Mouse (Mus musculus): ENCODE measurements at regions not wholly inside any gene's neighbourhood (a gene's known extent, or its start where the extent isn't known, plus 50 kb on each side); places are given as distances from the start of the nearest gene placed in this dataset.

- Histone ChIP-seq H3K9ac (no peak overlapping the region), H3K4me2 (no peak overlapping the region), H3K4me3 (no peak overlapping the region), H3K9me3 (no peaks in the 10 kb centered on the region), H3K27ac (no peak overlapping the region), H3K36me3 (no peaks in the 10 kb centered on the region), H3K27me3 (no peaks in the 10 kb centered on the region), H3K4me1 (peaks cover 7% of the 10 kb centered on the region; the same call in 1 of the 2 replicates)
- no peak for ATAC-seq (ENCODE audit: borderline replicate concordance, extremely low read depth, low FRiP score, low TSS enrichment)
- WGBS, result 57% methylated on average over 10 of the region's 10 CpGs
These were observed 194.7 kb upstream of the Pabpc6 start for GRCm38 (mm10) chr17:9864254-9864653.

DNA sequence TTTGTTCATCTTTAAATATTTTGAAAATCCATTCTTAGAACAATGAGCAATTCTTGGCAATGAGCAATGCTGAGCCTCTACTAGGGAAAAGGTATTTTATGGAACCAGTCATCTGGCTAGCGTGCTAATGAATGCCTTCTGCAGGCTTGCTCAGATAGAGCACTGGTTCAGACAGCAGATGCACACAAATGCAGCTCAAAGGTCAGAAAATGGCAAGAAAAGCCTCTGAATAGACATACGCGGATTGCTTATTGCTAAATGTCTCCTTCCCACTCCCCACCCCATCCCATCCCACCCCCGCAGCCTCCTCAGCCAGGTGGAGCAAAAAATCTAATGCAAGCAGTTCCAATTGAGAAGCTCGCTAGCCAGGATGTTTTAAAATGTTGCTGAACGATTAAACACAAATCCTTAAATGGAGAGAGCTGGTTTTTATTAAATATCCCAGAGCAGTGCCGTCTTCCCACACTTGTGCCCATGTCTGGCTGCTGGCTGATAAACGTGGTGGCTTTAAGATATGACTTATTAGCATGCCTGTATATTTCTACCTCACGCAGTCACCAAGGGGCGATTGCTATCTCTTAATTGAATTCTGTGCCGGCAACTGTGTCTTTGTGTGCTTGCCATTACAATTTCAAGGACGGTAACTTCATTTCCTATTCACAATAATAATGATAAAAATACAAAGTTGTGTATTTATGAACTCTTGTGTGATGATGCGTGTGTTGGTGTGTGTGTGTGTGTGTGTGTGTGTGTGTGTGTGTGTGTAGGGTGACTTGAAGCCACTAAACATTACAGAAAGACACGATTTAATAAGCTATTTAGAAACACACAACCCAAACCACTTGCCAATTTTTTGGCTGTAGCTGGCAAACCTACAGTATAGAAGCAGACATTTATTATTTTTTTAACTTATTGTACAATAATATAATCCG, 192.7 kb upstream of the Pabpc6 start:
- H3K9me3 ChIP-seq, result no peaks in the 10 kb centered on the region
- no peak overlapping the region for H3K9ac ChIP-seq
- H3K27ac ChIP-seq, result no peak overlapping the region
- H3K36me3 ChIP-seq, result no peaks in the 10 kb centered on the region
- no peak for ATAC-seq (ENCODE audit: borderline replicate concordance, extremely low read depth, low FRiP score, low TSS enrichment)
- H3K4me1 ChIP-seq, result no peaks in the 10 kb centered on the region
- H3K4me2 ChIP-seq, result no peak overlapping the region
- 63% methylated on average over 15 of the region's 15 CpGs for WGBS
- H3K4me3 ChIP-seq, result no peak overlapping the region
- no peaks in the 10 kb centered on the region for H3K27me3 ChIP-seq

- Histone ChIP-seq H3K9me3 (no peaks in the 10 kb centered on the region), H3K27me3 (no peaks in the 10 kb centered on the region), H3K36me3 (no peaks in the 10 kb centered on the region), H3K9ac (no peak overlapping the region), H3K4me2 (no peak overlapping the region), H3K4me3 (no peak overlapping the region), H3K4me1 (no peaks in the 10 kb centered on the region), H3K27ac (no peak overlapping the region)
- ATAC-seq (ENCODE audit: borderline replicate concordance, extremely low read depth, low FRiP score, low TSS enrichment), result no peak
- 67% methylated on average over 6 of the region's 6 CpGs for WGBS
These were observed 191.8 kb upstream of the Pabpc6 start for GRCm38 (mm10) chr17:9861346-9861745.

DNA sequence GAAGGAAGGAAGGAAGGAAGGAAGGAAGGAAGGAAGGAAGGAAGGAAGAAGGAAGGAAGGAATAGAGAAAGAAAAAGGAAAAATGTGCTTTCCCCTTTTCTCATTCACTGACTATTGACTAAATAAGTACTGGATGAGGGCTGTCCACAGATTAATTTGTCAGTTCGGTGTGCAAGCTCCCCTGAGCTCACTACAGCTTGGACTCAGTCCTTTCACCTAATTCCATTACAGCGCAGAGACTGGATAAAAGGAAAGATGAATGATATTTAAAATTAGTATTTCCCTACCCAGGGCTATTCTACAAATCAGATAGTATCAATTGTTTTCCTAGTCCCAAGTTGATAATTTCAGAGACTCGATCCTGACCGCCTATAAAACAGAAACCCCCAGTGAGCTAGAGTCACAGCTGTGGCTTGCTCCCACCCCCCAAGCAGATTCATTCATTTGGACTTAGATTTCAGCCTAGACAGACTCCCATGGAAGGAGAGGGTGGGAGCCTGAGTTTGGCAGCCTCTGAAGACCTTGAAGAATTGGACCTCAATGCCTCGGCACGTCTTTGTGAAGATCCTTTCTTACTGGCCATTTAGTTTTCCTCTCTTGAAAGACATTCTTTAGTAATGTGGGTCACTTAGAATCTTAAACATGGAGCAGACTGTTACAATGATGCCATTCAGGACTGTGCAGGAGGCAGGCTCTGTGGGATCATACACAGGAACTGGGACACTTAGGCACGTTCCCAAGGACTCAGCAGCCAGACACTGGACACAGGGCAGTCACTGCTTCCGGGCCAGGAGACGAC, 179.2 kb upstream of the Pabpc6 start:
- H3K9me3 ChIP-seq, result no peaks in the 10 kb centered on the region
- H3K4me2 ChIP-seq, result no peak overlapping the region
- H3K36me3 ChIP-seq, result no peaks in the 10 kb centered on the region
- WGBS, result 68% methylated on average over 9 of the region's 9 CpGs
- no peak overlapping the region for H3K4me3 ChIP-seq
- H3K27me3 ChIP-seq, result no peaks in the 10 kb centered on the region
- H3K27ac ChIP-seq, result no peak overlapping the region
- no peak overlapping the region for H3K9ac ChIP-seq
- H3K4me1 ChIP-seq, result peaks cover 6% of the 10 kb centered on the region; the same call in 1 of the 2 replicates
- no peak for ATAC-seq (ENCODE audit: borderline replicate concordance, extremely low read depth, low FRiP score, low TSS enrichment)

GRCm38 (mm10) chr17:9845451-9846075, 176.0 kb upstream of the Pabpc6 start:
- no peaks in the 10 kb centered on the region for H3K36me3 ChIP-seq
- no peak for ATAC-seq (ENCODE audit: borderline replicate concordance, extremely low read depth, low FRiP score, low TSS enrichment)
- no peak overlapping the region for H3K27ac ChIP-seq
- H3K4me1 ChIP-seq, result peaks cover 6% of the 10 kb centered on the region; the same call in 1 of the 2 replicates
- no peak overlapping the region for H3K4me3 ChIP-seq
- no peaks in the 10 kb centered on the region for H3K9me3 ChIP-seq
- H3K4me2 ChIP-seq, result no peak overlapping the region
- no peak overlapping the region for H3K9ac ChIP-seq
- H3K27me3 ChIP-seq, result no peaks in the 10 kb centered on the region
- WGBS, result 58% methylated on average over 4 of the region's 4 CpGs

DNA sequence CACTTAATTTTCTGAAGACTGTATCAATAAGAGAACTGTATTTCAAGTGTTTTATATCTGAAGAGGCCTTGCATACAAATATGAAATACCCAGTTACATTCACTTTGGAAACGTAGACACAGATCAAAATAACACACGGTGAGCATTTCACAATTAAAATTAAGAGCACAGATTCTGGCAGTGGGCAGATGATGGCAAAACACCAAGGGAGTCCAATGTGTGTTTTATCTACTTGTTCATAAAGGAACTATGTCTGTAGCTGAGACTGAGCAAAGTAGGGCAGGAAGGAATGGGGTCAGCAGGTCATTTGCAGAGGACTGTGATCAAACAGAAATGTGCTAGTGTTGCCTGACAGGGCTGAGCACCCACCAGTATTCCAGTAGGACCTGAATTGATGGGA, 171.6 kb upstream of the Pabpc6 start:
- H3K4me2 ChIP-seq, result no peak overlapping the region
- no peak overlapping the region for H3K27ac ChIP-seq
- WGBS, result 46% methylated on average over 2 of the region's 2 CpGs

DNA sequence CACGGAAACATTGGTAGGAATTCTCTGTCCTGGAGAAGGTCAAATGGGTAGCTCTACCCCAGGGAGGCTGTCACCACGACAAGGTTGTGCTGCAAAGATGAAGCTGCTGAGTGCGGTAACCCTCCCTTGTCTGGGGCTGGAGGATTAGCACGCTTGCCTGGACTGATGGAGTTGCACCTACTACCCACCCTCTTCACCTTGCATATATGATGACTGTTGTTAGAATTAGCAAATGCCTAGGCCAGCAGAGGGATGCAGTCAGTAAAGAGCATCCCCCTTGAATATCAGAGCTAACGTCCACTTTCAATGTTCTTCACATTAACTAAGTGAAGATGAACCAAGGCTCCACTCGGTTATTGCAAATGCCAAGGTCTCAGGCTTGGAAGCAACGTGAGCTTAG, 169.7 kb upstream of the Pabpc6 start:
- Histone ChIP-seq H3K4me3 (no peak overlapping the region), H3K4me2 (no peak overlapping the region), H3K27ac (no peak overlapping the region), H3K36me3 (no peaks in the 10 kb centered on the region), H3K27me3 (no peaks in the 10 kb centered on the region), H3K9ac (no peak overlapping the region), H3K4me1 (no peaks in the 10 kb centered on the region), H3K9me3 (no peaks in the 10 kb centered on the region)
- no peak for ATAC-seq (ENCODE audit: borderline replicate concordance, extremely low read depth, low FRiP score, low TSS enrichment)
- WGBS, result 78% methylated on average over 7 of the region's 7 CpGs

More for the DNA sequence above, 171.6 kb upstream of the Pabpc6 start:
- no peak overlapping the region for H3K4me3 ChIP-seq
- no peaks in the 10 kb centered on the region for H3K27me3 ChIP-seq
- no peak overlapping the region for H3K9ac ChIP-seq
- no peaks in the 10 kb centered on the region for H3K9me3 ChIP-seq
- peaks cover 6% of the 10 kb centered on the region; the same call in 1 of the 2 replicates for H3K4me1 ChIP-seq
- ATAC-seq (ENCODE audit: borderline replicate concordance, extremely low read depth, low FRiP score, low TSS enrichment), result no peak
- no peaks in the 10 kb centered on the region for H3K36me3 ChIP-seq

DNA sequence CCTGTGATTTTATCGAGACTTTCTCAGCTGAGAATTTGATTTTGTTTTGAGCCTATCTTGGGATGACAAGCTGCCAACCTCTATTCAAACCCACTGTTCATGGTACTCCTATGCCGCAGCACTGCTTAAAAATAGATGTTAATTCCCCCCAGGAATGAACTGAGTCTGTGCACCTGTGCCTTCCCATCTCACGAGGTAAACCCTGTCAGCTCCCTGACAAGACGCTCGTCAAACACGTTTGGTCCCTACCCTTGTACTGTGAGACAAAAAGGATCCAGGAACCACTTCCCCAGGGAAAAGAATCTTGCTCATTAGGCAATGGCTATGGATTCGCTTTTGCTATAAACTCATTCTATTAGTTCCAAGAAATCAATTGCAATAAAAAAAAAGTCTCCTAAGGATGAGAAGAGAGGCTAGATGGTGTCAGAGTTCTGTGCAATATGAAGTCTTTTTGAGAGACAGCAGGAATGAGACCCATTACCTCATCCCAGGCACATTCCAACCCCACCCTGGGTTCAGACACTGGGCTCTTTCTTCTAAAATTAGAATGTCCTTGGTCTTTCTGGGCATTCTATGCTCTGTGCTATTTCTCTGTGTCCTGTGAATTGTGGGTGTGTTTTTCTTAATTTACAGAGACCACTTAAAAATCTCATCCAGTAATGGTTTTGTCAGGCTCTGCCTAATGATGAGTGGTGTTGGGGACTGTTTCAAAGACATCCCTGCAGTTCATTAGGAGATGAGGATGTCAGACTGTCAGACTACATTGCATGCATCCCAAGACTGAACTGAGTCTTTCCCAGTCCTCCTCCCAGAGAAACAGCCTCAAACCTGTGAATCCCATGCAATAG, 167.7 kb upstream of the Pabpc6 start:
- Histone ChIP-seq H3K4me1 (no peaks in the 10 kb centered on the region), H3K27me3 (no peaks in the 10 kb centered on the region), H3K4me3 (no peak overlapping the region), H3K27ac (no peak overlapping the region), H3K36me3 (no peaks in the 10 kb centered on the region), H3K4me2 (no peak overlapping the region), H3K9ac (no peak overlapping the region), H3K9me3 (no peaks in the 10 kb centered on the region)
- no peak for ATAC-seq (ENCODE audit: borderline replicate concordance, extremely low read depth, low FRiP score, low TSS enrichment)
- WGBS, result 71% methylated on average over 7 of the region's 7 CpGs

DNA sequence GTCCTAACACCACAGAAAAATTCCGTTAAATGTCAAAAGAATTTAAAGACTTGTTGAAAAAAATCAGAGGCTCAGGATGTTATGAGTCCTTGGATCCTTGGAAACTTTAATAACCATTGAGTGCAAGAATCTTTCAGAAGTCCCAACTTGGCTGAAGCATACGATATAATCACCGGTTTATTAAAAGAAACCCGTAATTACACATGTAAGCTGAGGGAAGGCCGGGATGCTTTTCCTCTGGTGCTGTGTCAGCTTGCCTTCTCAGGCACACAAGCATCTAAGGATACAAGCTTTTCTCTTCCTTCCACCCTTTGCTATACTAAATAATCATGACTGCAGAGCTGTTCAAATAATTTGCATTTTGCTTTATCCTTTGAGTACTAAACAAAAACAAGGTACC, 160.4 kb upstream of the Pabpc6 start:
- no peak overlapping the region for H3K27ac ChIP-seq
- H3K27me3 ChIP-seq, result no peaks in the 10 kb centered on the region
- no peaks in the 10 kb centered on the region for H3K4me1 ChIP-seq
- no peak overlapping the region for H3K9ac ChIP-seq
- no peak for ATAC-seq (ENCODE audit: borderline replicate concordance, extremely low read depth, low FRiP score, low TSS enrichment)
- no peaks in the 10 kb centered on the region for H3K9me3 ChIP-seq
- no peak overlapping the region for H3K4me3 ChIP-seq
- H3K36me3 ChIP-seq, result no peaks in the 10 kb centered on the region
- WGBS, result 88% methylated on average over 5 of the region's 5 CpGs
- H3K4me2 ChIP-seq, result no peak overlapping the region

GRCm38 (mm10) chr17:9821358-9821757, 151.8 kb upstream of the Pabpc6 start:
- no peak for ATAC-seq (ENCODE audit: borderline replicate concordance, extremely low read depth, low FRiP score, low TSS enrichment)
- Histone ChIP-seq H3K4me1 (no peaks in the 10 kb centered on the region), H3K4me3 (no peak overlapping the region), H3K27ac (no peak overlapping the region), H3K27me3 (no peaks in the 10 kb centered on the region), H3K9me3 (no peaks in the 10 kb centered on the region; the same call in 1 of the 2 replicates), H3K9ac (no peak overlapping the region), H3K36me3 (no peaks in the 10 kb centered on the region), H3K4me2 (no peak overlapping the region)
- WGBS, result 76% methylated on average over 4 of the region's 4 CpGs

GRCm38 (mm10) chr17:9817056-9817455, 147.5 kb upstream of the Pabpc6 start:
- ATAC-seq (ENCODE audit: borderline replicate concordance, extremely low read depth, low FRiP score, low TSS enrichment), result no peak
- no peak overlapping the region for H3K9ac ChIP-seq

More at GRCm38 (mm10) chr17:9817056-9817455, 147.5 kb upstream of the Pabpc6 start:
- no peak overlapping the region for H3K27ac ChIP-seq
- no peak overlapping the region for H3K4me2 ChIP-seq
- no peaks in the 10 kb centered on the region for H3K27me3 ChIP-seq
- no peak overlapping the region for H3K4me3 ChIP-seq
- no peaks in the 10 kb centered on the region for H3K4me1 ChIP-seq
- no peaks in the 10 kb centered on the region for H3K36me3 ChIP-seq
- H3K9me3 ChIP-seq, result no peaks in the 10 kb centered on the region; the same call in 1 of the 2 replicates

Data from lung, embryonic 15.5 days (tissue).